Mouse (Mus musculus) ES-Bruce4 (cell line): ENCODE measurements around the gene Ss18l1. TPM values are rescaled to one million over a fixed set of nuclear protein-coding genes. Genes with fewer than 3 reads are reported as not detected.

Experiments
- H3K27ac ChIP-seq: 2 replicates; pipeline ENCODE4 v1.5.1; 2012; ENCODE audit warnings: low read length, inconsistent platforms; ENCODE audit not compliant: insufficient read depth
- H3K27me3 ChIP-seq: 2 replicates; pipeline ENCODE4 v1.6.1; 2012; ENCODE audit warnings: mild to moderate bottlenecking, low read length, inconsistent platforms; ENCODE audit not compliant: control insufficient read depth, poor library complexity, insufficient read depth, severe bottlenecking
- H3K36me3 ChIP-seq: 2 replicates; pipeline ENCODE4 v1.6.1; 2012; ENCODE audit warnings: inconsistent platforms, mild to moderate bottlenecking, low read length, moderate library complexity; ENCODE audit not compliant: control insufficient read depth, poor library complexity, insufficient read depth, severe bottlenecking
- H3K4me1 ChIP-seq: one replicate; pipeline ENCODE4 v1.8.1; 2011; ENCODE audit warnings: low read length; ENCODE audit not compliant: control insufficient read depth, insufficient read depth
- H3K4me3 ChIP-seq: 2 replicates; pipeline ENCODE4 v1.5.1; 2011; ENCODE audit warnings: low read depth, mild to moderate bottlenecking, low read length
- H3K9ac ChIP-seq: 2 replicates; pipeline ENCODE4 v1.6.1; 2012; ENCODE audit warnings: low read depth, mild to moderate bottlenecking, inconsistent platforms; ENCODE audit not compliant: poor library complexity, severe bottlenecking
- H3K9me3 ChIP-seq: replicated peaks from 2 replicates; pipeline ENCODE4 v1.6.1; 2012; ENCODE audit warnings: mild to moderate bottlenecking, low read length, inconsistent platforms; ENCODE audit not compliant: control insufficient read depth, poor library complexity, insufficient read depth, severe bottlenecking
- CTCF ChIP-seq: IDR thresholded peaks from one replicate; pipeline ENCODE4 v1.8.1; 2011; ENCODE audit warnings: low read depth, low read length
- EP300 ChIP-seq: IDR thresholded peaks from 2 replicates; pipeline ENCODE4 v1.6.1; 2011; ENCODE audit warnings: low read depth, low read length; ENCODE audit not compliant: insufficient read depth
- POLR2A ChIP-seq: IDR thresholded peaks from one replicate; pipeline ENCODE4 v1.8.1; 2011; ENCODE audit warnings: low read length; ENCODE audit not compliant: insufficient read depth
- polyA plus RNA-seq: library from polyadenylated mRNA; stranded (reverse); fragments of >200 nt; gene quantifications from 2 replicates; pipeline ENCODE4 v1.2.4, GENCODE M21; 2011; ENCODE audit warnings: low read depth; ENCODE audit not compliant: missing spikeins, insufficient read depth, insufficient read length

Gene Ss18l1
- polyA plus RNA-seq, 1 experiment, result 5.1 TPM

GRCm38 (mm10) chr2:180027768-180028167 lies 14.5 kb upstream of the Ss18l1 start:
- Histone ChIP-seq H3K36me3 (peaks cover 24% of the 10 kb centered on the region), H3K27ac (no peak overlapping the region), H3K4me1 (no peaks in the 10 kb centered on the region), H3K27me3 (no peaks in the 10 kb centered on the region), H3K9ac (no peak overlapping the region), H3K9me3 (no peaks in the 10 kb centered on the region), H3K4me3 (no peak overlapping the region)
- TF ChIP-seq POLR2A (no peak), EP300 (no peak), CTCF (no peak)

- no peak overlapping the region for H3K9ac ChIP-seq
- no peak overlapping the region for H3K4me3 ChIP-seq
- no peaks in the 10 kb centered on the region for H3K9me3 ChIP-seq
- H3K36me3 ChIP-seq, result peaks cover 30% of the 10 kb centered on the region
- H3K27ac ChIP-seq, result no peak overlapping the region
- peaks cover 3% of the 10 kb centered on the region for H3K4me1 ChIP-seq
- no peaks in the 10 kb centered on the region for H3K27me3 ChIP-seq
- TF ChIP-seq CTCF, result no peak
- TF ChIP-seq EP300, result no peak
- TF ChIP-seq POLR2A, result no peak
Observed at GRCm38 (mm10) chr2:180031270-180031669, 11.0 kb upstream of the Ss18l1 start.

- Histone ChIP-seq H3K4me1 (peaks cover 3% of the 10 kb centered on the region), H3K36me3 (peaks cover 32% of the 10 kb centered on the region), H3K4me3 (no peak overlapping the region), H3K9me3 (no peaks in the 10 kb centered on the region), H3K27ac (no peak overlapping the region), H3K27me3 (no peaks in the 10 kb centered on the region), H3K9ac (no peak overlapping the region)
- no peak for TF ChIP-seq POLR2A
- TF ChIP-seq CTCF, result no peak
- TF ChIP-seq EP300, result no peak
Observed at GRCm38 (mm10) chr2:180032925-180033324, 9.4 kb upstream of the Ss18l1 start.

- Histone ChIP-seq H3K9me3 (no peaks in the 10 kb centered on the region), H3K36me3 (peaks cover 36% of the 10 kb centered on the region), H3K4me1 (peaks cover 3% of the 10 kb centered on the region), H3K27me3 (no peaks in the 10 kb centered on the region), H3K4me3 (no peak overlapping the region), H3K9ac (no peak overlapping the region), H3K27ac (no peak overlapping the region)
- TF ChIP-seq CTCF (no peak), EP300 (no peak), POLR2A (no peak)
Observed at GRCm38 (mm10) chr2:180033956-180034355, 8.4 kb upstream of the Ss18l1 start.

- H3K9me3 ChIP-seq, result no peaks in the 10 kb centered on the region
- H3K36me3 ChIP-seq, result peaks cover 36% of the 10 kb centered on the region
- H3K9ac ChIP-seq, result no peak overlapping the region
- H3K4me1 ChIP-seq, result peaks cover 3% of the 10 kb centered on the region
- TF ChIP-seq EP300, result no peak
- no peaks in the 10 kb centered on the region for H3K27me3 ChIP-seq
- H3K4me3 ChIP-seq, result no peak overlapping the region
- no peak overlapping the region for H3K27ac ChIP-seq
Observed at GRCm38 (mm10) chr2:180034753-180035152, 7.6 kb upstream of the Ss18l1 start.

GRCm38 (mm10) chr2:180040406-180040805 lies 1.9 kb upstream of the Ss18l1 start:
- Histone ChIP-seq H3K36me3 (peaks cover 17% of the 10 kb centered on the region), H3K9ac (peak overlapping the region; percentile 92)

More at GRCm38 (mm10) chr2:180040406-180040805, 1.9 kb upstream of the Ss18l1 start:
- no peaks in the 10 kb centered on the region for H3K9me3 ChIP-seq
- peaks cover 5% of the 10 kb centered on the region for H3K4me1 ChIP-seq
- H3K4me3 ChIP-seq, result no peak overlapping the region
- no peak overlapping the region for H3K27ac ChIP-seq
- no peaks in the 10 kb centered on the region for H3K27me3 ChIP-seq
- TF ChIP-seq CTCF, result no peak
- TF ChIP-seq POLR2A, result no peak
- no peak for TF ChIP-seq EP300
